Mouse (Mus musculus): ENCODE results near the gene Hbb-bt.
"Not testable (repeated sequence)": the region's sequence is repeated elsewhere in the genome, so short reads cannot be mapped to it uniquely, and the experiment has no call there.

The Hbb-bt gene

DNA sequence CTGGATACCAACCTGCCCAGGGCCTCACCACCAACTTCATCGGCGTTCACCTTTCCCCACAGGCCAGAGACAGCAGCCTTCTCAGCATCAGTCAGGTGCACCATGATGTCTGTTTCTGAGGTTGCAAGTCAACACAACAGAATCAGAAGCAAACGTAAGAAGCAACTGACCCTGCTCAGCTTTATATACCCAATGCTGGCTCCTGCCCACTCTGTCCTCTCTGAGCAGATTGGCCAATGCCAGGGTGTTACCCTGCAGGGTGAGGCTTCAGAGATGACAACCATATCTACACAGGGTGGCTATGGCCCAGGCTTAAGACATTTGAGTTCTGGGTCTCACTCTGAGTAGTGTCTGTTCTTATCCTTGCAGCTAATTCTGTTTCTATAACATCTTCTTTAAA, at the start of gene Hbb-bt:
Gene Hbb-bt (minus strand): TSS at position 231 of the 400 bp plus-strand sequence.
- DNase-seq: no peak

DNA sequence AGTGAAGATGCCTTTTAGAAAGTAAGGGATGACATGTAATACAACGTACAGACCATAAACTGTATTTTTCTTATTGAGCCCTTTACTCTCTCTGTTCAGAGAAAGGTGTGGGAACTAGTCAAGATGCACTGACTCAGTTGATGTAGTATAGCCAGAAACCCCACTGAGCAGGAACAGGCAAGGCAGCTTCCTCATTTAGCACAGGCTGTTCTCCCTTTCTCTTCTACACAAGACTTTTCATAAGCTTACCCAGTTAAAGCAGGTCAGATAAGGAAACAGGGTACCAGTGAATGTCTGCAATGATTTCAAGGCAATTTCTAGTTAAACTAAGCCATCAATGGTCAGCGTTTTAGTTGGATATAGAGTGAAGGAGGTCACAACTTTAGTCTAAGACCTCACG, 47.7 kb upstream of the Hbb-bt start:
- DNase-seq: no peak

DNA sequence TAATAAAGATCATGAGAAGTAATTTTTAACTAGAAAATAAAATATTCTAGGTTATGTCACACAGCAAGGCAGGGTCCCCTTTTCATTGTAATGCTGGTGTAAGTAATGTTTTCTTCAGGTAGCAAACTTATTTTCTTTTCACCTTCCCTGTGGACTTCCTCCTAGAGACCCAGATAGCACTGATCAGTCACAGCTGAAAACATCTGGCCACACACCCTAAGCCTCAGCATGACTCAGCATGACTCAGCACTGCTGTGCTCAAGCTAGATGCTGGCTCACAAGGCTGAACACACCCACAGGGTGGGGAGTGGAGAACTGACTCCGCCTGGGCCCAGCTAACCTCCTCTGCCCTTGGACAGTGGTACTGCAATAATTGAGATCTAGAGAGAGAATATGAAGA, 47.1 kb upstream of the Hbb-bt start:
- peak; percentile 0 for DNase-seq

DNA sequence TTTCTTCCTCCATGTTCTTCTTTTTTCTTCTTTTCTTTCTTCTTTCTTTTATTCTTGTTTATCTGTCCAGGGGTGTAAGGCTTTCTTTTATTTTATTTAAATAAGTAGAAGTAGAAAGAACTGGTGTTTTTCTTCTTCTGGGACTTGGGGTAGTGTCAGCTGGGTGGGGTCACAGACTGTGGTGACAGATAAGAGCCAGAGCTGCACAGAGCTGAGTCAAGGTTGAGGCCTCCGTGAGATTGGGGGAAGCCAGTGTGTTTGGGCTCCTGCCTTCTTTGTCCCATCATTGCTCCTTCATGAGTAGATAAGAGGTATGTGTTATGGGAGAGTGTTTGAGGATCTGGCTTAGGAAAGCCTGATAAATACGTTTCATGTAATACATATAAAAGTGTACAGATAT, 45.3 kb upstream of the Hbb-bt start:
- DNase-seq: no peak

DNA sequence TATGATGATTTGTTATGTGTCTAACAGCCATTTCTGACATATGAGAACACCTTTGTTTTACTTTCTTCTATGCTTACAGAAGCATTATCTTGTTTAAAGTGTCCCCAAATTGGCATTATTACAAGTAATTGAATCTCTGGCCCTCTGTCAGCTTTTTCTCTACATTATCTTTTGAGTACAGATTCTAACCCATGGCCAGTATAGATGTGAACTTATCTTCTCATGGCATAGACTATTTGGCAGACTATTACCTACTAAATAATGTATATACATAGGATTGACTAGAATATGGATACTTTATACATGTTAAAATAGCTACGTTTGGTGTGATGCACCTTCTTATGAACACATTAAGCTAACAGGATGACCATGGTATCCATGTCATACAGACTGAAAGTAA, 40.9 kb upstream of the Hbb-bt start:
- no peak for DNase-seq

DNA sequence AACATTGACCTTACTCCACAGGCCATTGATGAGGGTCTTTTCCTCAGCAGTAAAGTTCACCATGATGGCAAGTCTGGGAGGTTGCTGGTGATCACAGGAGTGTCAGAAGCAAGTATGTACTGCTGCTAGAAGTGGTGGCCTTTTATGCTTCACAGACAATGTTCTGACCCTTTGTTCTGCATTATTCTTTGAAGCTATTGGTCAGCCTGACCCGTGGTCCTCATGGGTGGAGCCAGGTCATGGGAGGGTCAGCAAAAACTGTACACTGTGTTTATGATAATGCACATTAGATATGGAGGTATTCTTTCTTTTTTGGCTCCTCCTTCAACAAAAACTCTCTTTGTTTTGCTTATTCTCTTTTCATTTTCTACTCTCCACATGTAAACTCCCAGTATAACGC, 39.3 kb upstream of the Hbb-bt start, which contains the start of gene Hbb-y:
Gene Hbb-y (minus strand): TSS at position 127 of the 400 bp plus-strand sequence.
- DNase-seq: no peak

DNA sequence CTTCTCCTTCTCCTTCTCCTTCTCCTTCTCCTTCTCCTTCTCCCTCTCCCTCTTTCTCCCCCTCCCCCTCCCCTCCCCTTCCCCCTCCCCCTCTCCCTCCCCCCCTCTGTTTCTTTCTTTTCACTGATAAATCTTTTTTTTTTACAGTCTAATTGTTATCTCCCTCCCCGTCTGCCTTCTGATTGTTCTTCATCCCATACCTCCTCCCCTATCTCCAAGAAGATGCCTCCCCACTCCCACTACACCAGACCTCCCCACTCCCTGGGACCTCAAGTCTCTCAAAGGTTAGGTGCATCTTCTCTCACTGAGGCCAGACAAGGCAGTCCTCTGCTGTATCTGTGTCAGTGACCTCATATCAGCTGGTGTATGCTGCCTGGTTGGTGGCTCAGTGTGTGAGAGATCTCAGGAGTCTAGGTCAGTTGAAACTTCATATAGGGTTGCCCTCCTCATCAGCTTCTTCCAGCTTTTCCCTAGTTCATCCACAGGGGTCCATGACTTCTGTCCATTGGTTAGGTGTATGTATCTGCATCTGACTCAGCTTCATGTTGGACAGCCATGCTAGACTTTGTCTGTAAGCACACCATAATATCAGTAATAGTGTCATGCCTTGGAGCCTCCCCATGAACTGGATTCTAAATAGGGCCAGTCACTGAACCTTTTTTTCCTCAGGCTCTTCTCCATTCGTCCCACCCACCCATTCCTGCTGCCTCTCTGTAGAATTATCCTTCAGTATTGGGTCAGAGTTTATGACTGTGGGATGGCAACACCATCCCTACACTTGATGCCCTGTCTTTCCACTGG, 30.9 kb upstream of the Hbb-bt start:
- DNase-seq: no peak

DNA sequence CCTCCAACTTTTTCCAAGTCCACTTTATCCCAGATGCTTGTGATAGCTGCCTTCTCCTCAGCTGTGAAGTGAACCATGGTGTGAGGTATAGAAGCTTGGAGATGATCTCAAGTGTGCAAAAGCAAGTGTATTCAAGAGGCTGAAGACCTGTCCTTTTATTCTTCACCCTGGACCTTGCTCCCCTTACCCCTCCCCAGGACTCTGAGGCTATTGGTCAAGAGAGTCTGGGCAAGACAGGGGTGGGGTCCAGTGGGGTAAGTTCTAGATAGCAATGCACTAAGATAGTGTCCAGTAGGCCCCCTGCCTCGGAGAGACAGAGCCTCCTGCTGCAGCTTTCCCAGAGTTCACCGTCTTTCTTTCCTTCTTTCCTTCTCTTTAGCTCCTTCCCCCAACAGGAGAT, 29.2 kb upstream of the Hbb-bt start, which contains the start of gene Hbb-bh1:
Gene Hbb-bh1 (minus strand): TSS at position 131 of the 400 bp plus-strand sequence.
- DNase-seq: no peak

DNA sequence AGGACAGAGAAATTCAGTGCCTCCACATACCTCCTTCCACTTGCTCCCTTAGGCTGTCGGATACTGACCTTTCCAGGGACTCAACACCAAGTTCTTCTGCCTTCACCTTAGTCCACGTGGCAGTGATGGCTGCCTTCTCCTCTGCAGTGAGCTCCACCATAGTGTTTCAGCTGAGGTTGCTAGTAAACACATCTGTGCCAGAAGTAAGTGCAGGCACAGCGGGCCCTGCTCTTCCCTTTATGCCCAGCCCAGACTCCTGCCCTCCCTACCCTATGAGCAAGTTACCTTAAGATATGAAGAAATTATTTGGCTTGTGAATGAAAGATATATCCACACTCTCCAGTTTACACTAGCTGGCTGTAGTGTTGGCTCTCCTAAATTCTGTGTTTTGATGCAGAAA, 26.5 kb upstream of the Hbb-bt start, which contains the start of gene Hbb-bh2:
Gene Hbb-bh2 (minus strand): TSS at position 253 of the 400 bp plus-strand sequence.
- no peak for DNase-seq

DNA sequence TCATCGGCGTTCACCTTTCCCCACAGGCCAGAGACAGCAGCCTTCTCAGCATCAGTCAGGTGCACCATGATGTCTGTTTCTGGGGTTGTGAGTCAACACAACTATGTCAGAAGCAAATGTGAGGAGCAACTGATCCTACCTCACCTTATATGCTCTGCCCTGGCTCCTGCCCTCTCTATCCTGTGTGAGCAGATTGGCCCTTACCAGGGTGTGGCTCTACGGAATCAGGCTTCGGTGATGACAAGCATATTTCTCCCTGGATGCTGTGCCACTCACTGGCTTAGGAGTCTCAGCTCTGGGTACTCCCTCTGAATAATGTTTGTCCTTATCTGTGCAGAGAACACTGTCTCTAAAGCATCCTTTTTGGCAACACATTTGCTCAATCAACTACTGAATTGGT, 14.0 kb upstream of the Hbb-bt start, which contains the start of gene Hbb-bs:
Gene Hbb-bs (minus strand): TSS at position 289 of the 400 bp plus-strand sequence.
- no peak for DNase-seq

DNA sequence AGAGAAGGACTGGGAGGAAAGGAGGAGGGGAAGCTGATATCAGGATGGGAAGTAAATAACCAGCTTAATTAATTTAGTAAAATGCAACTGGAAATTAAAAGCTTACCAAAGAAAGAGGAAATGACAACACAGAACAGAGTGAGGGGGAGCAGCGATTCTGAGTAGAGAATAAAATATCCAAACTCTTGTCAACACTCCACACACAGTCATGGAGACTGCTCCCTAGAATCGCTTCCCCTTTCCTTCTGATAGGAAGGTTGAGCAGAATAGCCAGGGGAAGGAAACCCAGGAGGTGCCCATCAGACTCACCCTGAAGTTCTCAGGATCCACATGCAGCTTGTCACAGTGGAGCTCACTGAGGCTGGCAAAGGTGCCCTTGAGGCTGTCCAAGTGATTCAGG, 13.3 kb upstream of the Hbb-bt start:
- DNase-seq: not testable (repeated sequence)

DNA sequence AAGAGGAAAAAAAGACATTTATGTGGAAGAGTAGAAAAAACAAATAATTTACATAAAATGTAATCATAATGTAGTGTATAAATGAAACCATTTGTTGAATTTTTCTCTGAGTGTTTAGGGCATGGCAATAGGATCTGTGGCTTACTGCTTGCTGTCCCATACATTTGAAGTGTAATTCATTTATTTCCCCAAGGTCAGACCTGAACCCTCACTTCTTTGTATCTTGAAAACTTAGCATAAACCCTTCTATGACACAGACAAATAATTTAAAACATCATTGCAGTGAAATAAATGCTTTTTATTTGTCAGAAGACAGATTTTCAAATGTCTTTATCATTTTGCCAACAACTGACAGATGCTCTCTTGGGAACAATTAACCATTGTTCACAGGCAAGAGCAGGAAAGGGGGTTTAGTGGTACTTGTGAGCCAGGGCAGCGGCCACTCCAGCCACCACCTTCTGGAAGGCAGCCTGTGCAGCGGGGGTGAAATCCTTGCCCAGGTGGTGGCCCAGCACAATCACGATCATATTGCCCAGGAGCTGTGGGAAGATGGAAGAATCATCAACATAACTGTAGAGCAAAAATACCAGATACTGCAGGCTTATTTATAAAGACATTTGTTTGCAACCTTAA, 12.6 kb upstream of the Hbb-bt start:
- no peak for DNase-seq

DNA sequence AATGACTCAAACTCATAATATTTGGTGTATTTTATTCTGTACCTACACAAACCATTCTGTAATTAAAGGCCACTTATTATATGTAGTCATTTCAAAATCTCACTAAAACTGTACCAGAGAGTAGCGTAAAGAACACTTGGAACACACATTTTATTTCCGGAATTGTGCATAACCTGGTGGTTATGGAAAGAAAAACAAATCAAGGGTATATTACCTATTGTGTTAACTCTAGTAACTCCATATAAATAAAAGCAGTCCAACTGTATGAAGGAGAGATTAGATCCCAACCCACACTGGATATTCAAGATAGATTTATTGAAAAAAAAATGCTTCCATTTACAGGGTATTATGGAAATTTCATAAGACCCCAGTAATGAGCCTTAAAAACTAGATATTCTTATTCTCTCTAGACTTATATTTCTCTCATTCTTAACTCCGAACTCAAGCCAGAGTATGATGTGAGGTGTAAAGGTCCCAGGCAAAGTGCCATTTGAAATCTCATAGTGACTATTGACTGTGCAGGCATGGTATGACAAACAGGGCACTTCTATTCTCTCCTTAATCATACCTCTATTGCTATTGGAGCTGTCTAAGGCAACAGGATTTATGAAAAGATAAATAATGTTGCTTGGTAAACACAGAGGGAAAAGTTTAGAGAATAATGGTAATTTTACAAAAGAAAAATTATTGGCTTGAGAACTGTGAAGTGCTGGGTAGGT, 11.9 kb upstream of the Hbb-bt start:
- no peak for DNase-seq

DNA sequence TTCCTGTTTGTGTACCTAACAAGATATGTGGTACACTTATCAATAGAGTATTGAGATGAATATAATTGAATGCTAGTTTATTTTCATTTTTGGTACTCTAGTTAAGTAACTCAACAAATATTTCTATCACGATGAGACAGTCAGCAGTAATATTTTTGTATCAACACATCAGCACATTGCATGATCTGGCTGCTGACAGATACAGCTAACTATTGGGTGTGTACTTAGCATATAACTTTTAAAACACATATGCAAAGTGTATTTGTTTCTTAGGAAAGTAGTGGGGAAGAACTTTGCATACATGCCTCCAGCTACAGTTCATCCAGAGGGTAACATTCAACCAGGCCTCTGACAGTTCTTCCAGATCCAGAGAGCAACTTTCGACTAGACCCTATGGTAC, 10.8 kb upstream of the Hbb-bt start:
- no peak for DNase-seq

DNA sequence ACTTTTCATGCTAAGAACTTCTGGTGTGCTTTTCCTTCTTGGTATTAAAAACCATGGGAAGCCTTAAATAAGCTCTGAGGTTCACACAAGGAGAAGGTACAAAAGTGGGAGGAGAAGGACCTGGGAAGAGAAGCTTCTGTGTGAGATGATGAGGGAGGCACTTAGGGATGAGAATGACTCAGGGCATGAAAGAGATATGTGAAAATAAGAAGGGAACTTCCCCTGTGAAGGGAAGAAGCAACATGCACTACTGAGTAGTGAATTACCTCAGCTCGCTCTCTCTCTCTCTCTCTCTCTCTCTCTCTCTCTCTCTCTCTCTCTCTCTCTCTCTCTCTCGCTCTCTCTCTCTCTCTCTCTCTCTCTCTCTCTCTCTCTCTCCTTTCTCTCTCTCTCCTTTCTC, 1.3 kb upstream of the Hbb-bt start:
- not testable (repeated sequence) for DNase-seq

DNA sequence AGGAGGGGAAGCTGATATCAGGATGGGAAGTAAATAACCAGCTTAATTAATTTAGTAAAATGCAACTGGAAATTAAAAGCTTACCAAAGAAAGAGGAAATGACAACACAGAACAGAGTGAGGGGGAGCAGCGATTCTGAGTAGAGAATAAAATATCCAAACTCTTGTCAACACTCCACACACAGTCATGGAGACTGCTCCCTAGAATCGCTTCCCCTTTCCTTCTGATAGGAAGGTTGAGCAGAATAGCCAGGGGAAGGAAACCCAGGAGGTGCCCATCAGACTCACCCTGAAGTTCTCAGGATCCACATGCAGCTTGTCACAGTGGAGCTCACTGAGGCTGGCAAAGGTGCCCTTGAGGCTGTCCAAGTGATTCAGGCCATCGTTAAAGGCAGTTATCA, 644 bp downstream of the Hbb-bt start:
- DNase-seq: not testable (repeated sequence)

DNA sequence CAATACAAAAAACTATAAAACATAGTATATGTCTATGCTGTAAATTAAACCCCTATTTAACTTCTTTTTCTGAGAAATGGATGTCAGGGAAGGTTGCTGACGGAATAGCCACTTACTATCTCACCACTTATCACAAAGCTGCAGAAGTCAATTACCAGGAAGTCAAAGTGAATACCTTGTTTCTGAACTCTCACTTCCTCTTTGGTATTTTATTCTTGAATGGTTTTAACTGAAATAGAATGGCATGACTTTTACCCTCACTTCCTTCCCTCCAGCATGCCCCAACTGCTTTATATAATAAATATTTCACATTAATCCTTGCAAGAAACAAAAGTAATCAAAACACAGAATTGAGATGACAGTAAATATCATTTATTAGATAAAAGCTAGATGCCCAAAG, 1.6 kb downstream of the Hbb-bt start:
- no peak for DNase-seq

DNA sequence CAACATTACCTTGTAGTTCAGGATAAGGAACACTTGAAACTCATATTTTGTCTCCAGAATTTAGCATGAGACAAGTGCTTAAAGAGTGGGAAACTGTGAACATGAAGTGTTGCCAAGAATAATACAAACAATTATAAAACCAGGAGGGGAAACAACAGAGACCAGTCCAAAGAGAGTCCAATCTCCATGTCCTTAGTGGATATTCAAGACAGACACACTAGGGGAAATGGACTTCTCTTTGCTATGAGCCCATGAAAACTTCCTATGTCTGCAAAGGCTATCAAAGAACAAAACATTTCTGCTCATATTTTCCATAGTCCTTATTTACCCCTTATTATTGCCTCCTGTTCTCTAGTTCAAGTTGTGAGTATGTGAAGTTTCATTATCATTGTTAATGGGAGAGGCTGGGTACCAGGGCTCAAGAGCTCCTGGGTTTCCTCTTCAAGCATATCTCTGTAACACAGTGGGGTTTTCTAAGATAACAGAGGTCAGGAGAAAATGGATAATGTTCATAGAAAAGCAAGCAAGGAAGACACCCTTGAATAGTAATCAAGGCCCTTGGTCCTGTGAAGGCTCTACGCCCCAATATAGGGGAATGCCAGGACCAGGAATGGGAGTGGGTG, 2.5 kb downstream of the Hbb-bt start:
- no peak for DNase-seq

DNA sequence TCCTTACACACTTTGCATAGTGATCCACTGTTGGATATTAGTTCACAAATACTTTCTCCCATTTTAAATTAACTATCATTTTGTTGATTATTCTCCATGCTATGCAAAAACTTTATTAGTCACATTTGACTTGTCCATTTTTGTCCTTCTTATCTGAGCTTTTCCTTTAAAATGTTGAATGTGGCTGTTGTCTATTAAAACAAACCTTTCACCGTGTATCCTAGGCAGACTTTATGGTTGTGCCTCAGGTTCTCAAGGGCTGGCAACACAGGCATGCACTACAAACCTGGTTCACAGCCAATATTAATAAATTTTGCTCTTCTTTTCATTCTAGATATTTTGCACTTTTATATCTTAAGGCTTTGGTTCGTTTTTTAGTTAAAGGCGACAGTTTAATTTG, 3.0 kb downstream of the Hbb-bt start:
- DNase-seq: no peak

DNA sequence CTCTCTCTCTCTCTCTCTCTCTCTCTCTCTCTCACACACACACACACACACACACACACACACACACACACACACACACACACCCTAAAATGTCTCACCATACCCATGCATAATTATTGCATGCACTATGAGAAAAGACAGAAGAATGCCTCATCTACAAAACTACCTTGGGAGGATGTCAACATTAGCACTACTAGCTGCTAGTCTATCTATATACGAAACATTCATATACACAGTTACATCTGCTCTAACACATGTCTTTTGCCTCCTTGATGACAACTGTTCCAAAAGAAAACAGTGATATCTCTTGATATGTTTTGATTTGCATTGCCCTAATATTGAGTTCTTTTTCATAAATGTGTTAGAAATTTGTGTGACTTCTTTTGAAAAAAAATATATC, 3.5 kb downstream of the Hbb-bt start:
- no peak for DNase-seq

DNA sequence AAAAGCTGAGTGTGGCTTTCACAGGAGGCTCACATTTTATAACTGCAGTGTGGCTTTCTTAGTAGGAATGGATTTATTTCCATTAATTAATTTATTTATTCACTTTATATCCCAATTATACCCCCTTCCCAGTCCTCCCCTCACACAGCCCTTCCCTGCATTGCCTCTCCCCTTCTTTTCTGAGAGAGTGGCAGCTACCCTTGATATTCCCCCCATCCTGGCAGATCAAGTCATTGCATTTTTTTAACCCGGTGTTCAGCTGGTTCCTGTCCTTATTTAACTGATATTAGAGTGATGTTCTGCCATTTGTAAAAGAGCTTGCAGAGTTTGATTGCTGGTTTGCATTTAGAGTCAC, 4.0 kb downstream of the Hbb-bt start:
- no peak for DNase-seq

DNA sequence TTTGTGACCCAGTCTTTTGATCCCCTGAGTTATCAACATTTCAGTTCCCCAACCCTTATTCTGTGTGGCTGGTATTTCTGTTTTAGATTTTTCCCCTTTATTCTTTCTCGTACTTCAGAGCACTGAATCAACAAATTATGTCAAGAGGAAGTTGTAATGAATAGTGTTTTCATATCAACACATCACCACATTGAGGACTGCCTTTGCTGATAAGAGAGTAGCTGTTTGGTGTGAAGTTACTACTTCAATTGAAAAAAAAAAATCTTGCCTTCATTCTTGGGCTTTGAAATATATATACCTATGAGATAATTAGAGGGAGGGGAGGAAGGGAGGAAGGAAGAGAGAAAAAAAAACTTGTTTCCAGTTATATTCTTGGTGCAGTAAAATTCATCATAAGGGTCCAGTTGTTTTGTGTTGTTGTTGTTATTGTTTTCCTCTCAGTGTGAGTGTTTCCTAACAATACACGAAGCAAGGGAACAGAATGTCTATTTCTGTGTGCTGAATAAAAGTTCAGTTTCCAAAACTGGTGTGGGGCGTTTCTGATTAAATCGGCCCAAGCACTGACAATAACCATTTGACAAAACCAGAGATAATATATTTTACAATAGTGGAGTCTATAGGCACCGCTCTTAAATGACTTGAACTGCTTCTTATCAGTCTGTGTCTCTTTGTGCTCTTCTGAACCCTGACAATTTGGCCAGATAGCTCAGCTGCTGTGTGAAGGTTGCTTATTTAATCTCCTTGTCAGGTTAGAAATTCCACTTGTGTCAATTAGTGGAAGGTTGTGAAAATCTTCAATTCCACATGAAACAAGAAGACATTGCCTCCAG, 4.6 kb downstream of the Hbb-bt start:
- no peak for DNase-seq

Measured in lung, postnatal 14 days (tissue).